Mouse (Mus musculus) intestine, embryonic 16.5 days (tissue): ENCODE measurements around the gene Defb45. TPM values are rescaled to one million over a fixed set of nuclear protein-coding genes. Genes with fewer than 3 reads are reported as not detected.
A peak's percentile ranks its signal among the peaks of the same experiment; 100 is the strongest.

ENCODE experiments used
- ATAC-seq: fragments of 200-750 bp; cut with Nextera tagmentation; 2 replicates; pipeline ENCODE4 v1.8.0; 2017; ENCODE audit warnings: moderate TSS enrichment, moderate library complexity
- H3K27ac ChIP-seq: fragments of 300-500 bp; sonication (generic); 2 replicates; pipeline ENCODE4 v1.5.1; 2014; ENCODE audit warnings: mild to moderate bottlenecking, low read length
- H3K27me3 ChIP-seq: fragments of 300-500 bp; sonication (generic); replicated peaks from 2 replicates; pipeline ENCODE4 v1.6.1; 2014; ENCODE audit warnings: low read length, control low read depth, mixed read lengths; ENCODE audit not compliant: control insufficient read depth, insufficient read depth
- H3K36me3 ChIP-seq: fragments of 300-500 bp; sonication (generic); 2 replicates; pipeline ENCODE4 v1.6.1; 2014; ENCODE audit warnings: low read length, control low read depth; ENCODE audit not compliant: control insufficient read depth, insufficient read depth
- H3K4me1 ChIP-seq: fragments of 300-500 bp; sonication (generic); 2 replicates; pipeline ENCODE4 v1.6.1; 2014; ENCODE audit warnings: low read length, control low read depth, mixed read lengths; ENCODE audit not compliant: control insufficient read depth, insufficient read depth
- H3K4me2 ChIP-seq: fragments of 300-500 bp; sonication (generic); 2 replicates; pipeline ENCODE4 v1.6.1; 2014; ENCODE audit warnings: low read depth, low read length, control low read depth
- H3K4me3 ChIP-seq: fragments of 300-500 bp; sonication (generic); 2 replicates; pipeline ENCODE4 v1.5.1; 2014; ENCODE audit warnings: mild to moderate bottlenecking, low read length
- H3K9ac ChIP-seq: fragments of 300-500 bp; sonication (generic); 2 replicates; pipeline ENCODE4 v1.6.1; 2014; ENCODE audit warnings: low read depth, low read length
- H3K9me3 ChIP-seq: fragments of 300-500 bp; sonication (generic); 2 replicates; pipeline ENCODE4 v1.6.1; 2016; ENCODE audit warnings: low read length, control low read depth; ENCODE audit not compliant: control insufficient read depth
- WGBS: fragments of 180-500 bp; shearing (Covaris S2); extraction: QIAGEN DNeasy Blood & Tissue Kit; methylation state at CpG from one replicate; pipeline ENCODE4 v1.1.7; 2014; 5-methylcytosine and 5-hydroxymethylcytosine counted together
- polyA plus RNA-seq: library from polyadenylated mRNA; unstranded; fragments of >200 nt; fragmentation: Nextera tagmentation; extraction: Ambion mirVana; gene quantifications from 2 replicates; pipeline ENCODE4 v1.2.1, GENCODE M21; 2015

Gene Defb45
- polyA plus RNA-seq, 1 experiment from 2014 or later, result not detected

- H3K27ac ChIP-seq, result no peak overlapping the region
- no peaks in the 10 kb centered on the region for H3K4me1 ChIP-seq
- H3K36me3 ChIP-seq, result no peaks in the 10 kb centered on the region
- H3K4me3 ChIP-seq, result no peak overlapping the region
- H3K9ac ChIP-seq, result no peak overlapping the region
- WGBS, result 10% methylated on average over 16 of the region's 16 CpGs
- ATAC-seq, result 0 out of 2 replicates have a peak, but pooled peaks have one; percentile 48
- no peaks in the 10 kb centered on the region for H3K9me3 ChIP-seq
- H3K4me2 ChIP-seq, result peak overlapping the region; percentile 1; the same call in 1 of the 2 replicates
- H3K27me3 ChIP-seq, result no peaks in the 10 kb centered on the region
Observed at GRCm38 (mm10) chr2:152553774-152554423, 45.3 kb downstream of the Defb45 start.

GRCm38 (mm10) chr2:152548124-152548523 lies 51.1 kb downstream of the Defb45 start:
- WGBS, result 59% methylated on average over 5 of the region's 5 CpGs
- Histone ChIP-seq H3K27ac (no peak overlapping the region), H3K9ac (no peak overlapping the region), H3K4me2 (no peak overlapping the region), H3K4me1 (no peaks in the 10 kb centered on the region), H3K27me3 (no peaks in the 10 kb centered on the region), H3K9me3 (no peaks in the 10 kb centered on the region), H3K4me3 (no peak overlapping the region), H3K36me3 (no peaks in the 10 kb centered on the region)
- no peak for ATAC-seq

GRCm38 (mm10) chr2:152544691-152545090 lies 54.5 kb downstream of the Defb45 start:
- Histone ChIP-seq H3K9me3 (no peaks in the 10 kb centered on the region), H3K9ac (no peak overlapping the region), H3K4me1 (no peaks in the 10 kb centered on the region), H3K4me2 (no peak overlapping the region), H3K27me3 (no peaks in the 10 kb centered on the region), H3K4me3 (no peak overlapping the region), H3K27ac (no peak overlapping the region), H3K36me3 (no peaks in the 10 kb centered on the region)
- 15% methylated on average over 4 of the region's 4 CpGs for WGBS
- ATAC-seq, result peak; percentile 94

- 59% methylated on average over 4 of the region's 4 CpGs for WGBS
Observed at GRCm38 (mm10) chr2:152543478-152543877, 55.7 kb downstream of the Defb45 start.

More at GRCm38 (mm10) chr2:152543478-152543877, 55.7 kb downstream of the Defb45 start:
- Histone ChIP-seq H3K9ac (no peak overlapping the region), H3K36me3 (no peaks in the 10 kb centered on the region), H3K4me3 (no peak overlapping the region), H3K27me3 (no peaks in the 10 kb centered on the region), H3K4me2 (no peak overlapping the region), H3K27ac (0 out of 2 replicates have a peak overlapping the region, but pooled peaks have one; percentile 3), H3K4me1 (no peaks in the 10 kb centered on the region), H3K9me3 (no peaks in the 10 kb centered on the region)
- ATAC-seq, result peak; percentile 44

Other genes starting within 250 kb of the Defb45 start
- gene Nrsn2, start 222.8 kb downstream of the Defb45 start, polyA plus RNA-seq, result 2.5 and 2.7 TPM in 2 replicates
- gene Sox12, start 201.3 kb downstream of the Defb45 start, polyA plus RNA-seq, result 3.5 and 3.6 TPM in 2 replicates
- gene Zcchc3, start 184.4 kb downstream of the Defb45 start, polyA plus RNA-seq, result 20.7 and 21.2 TPM in 2 replicates
- gene 6820408C15Rik, start 183.8 kb downstream of the Defb45 start, polyA plus RNA-seq, result 0.54 and 0.79 TPM in 2 replicates
- gene Defb23, start 134.8 kb downstream of the Defb45 start, polyA plus RNA-seq, result not detected in 2 replicates
- gene Defb20, start 122.3 kb downstream of the Defb45 start, polyA plus RNA-seq, result not detected in 2 replicates
- gene Defb22, start 109.3 kb downstream of the Defb45 start, polyA plus RNA-seq, result not detected in 2 replicates
- not detected in 2 replicates for gene Defb26, start 87.7 kb downstream of the Defb45 start, polyA plus RNA-seq
- not detected in 2 replicates for gene Defb28, start 81.1 kb downstream of the Defb45 start, polyA plus RNA-seq
- gene Defb29, start 59.3 kb downstream of the Defb45 start, polyA plus RNA-seq, result not detected in 2 replicates
- gene Gm17416, start 30.1 kb downstream of the Defb45 start, polyA plus RNA-seq, result not detected in 2 replicates
- not detected in 2 replicates for gene Defb21, start 26.7 kb downstream of the Defb45 start, polyA plus RNA-seq
- not detected in 2 replicates for gene Defb19, start 19.1 kb downstream of the Defb45 start, polyA plus RNA-seq
- not detected in 2 replicates for gene Defb36, start 4.9 kb upstream of the Defb45 start, polyA plus RNA-seq
- gene Defb25, start 23.7 kb upstream of the Defb45 start, polyA plus RNA-seq, result 0.61 and 1.5 TPM in 2 replicates
- gene Rem1, start 27.6 kb upstream of the Defb45 start, polyA plus RNA-seq, result 9.4 and 10.2 TPM in 2 replicates
- gene H13, start 70.1 kb upstream of the Defb45 start, polyA plus RNA-seq, result 116 and 119 TPM in 2 replicates
- 18.9 and 25.1 TPM in 2 replicates for gene Mcts2, start 87.6 kb upstream of the Defb45 start, polyA plus RNA-seq
- 96.1 and 107 TPM in 2 replicates for gene Id1, start 136.9 kb upstream of the Defb45 start, polyA plus RNA-seq
- 14.8 and 15.3 TPM in 2 replicates for gene Cox4i2, start 154.8 kb upstream of the Defb45 start, polyA plus RNA-seq
- 65.8 and 66.8 TPM in 2 replicates for gene Bcl2l1, start 232.3 kb upstream of the Defb45 start, polyA plus RNA-seq
- 45.7 and 51.5 TPM in 2 replicates for gene Tpx2, start 248.6 kb upstream of the Defb45 start, polyA plus RNA-seq